Mouse (Mus musculus): Measurements from ENCODE around the gene Snn.

Snn gene

DNA sequence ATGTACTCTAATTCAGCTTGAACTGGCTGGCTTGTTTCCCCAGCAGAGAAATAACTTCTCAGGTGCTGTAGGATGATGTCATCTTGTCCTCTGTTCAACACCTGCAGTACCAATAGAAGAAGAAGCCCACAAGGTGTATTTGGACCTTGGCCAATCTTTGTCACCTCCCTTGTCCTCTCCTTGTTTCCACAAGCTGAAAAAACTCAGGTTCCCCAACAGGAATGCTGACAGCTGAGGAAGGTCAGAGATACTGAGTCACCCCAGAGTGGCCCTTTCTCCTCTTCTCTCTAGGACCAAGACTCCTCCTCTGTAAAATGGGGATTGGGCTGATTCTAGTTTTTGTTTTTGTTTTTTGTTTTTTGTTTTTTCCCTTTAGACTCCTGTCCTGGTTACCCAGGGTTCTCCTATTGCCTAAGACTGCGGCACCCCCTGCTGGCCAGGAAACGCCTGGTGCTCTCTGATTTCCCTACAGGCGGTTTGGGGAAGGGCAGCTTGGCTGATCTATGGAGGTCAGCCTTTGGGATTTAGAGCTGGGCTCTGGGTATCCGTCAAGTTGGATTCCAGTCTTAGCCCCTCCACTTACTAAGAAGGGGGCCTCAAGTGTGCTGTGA is 26.4 kb upstream of the Snn start:
- CTCF ChIA-PET, result interaction anchor here (0.5 to 4.7 kb wide), 151 partner anchors 9 to 1833 kb away, joined by 3 to 88 read pairs (median 4); partner anchors contain the start of genes Litaf (in 2 of the 4), Nubp1 (in 1 of the 4) and Zc3h7a (in 1 of the 4)
- POLR2A ChIA-PET, result interaction anchor here in 3 of 4 experiments (0.6 to 3.7 kb wide), 31 partner anchors 11 to 288 kb away, joined by 3 to 22 read pairs (median 3); partner anchors contain the start of genes Litaf (in 1 of the 3) and Snx29 (in 1 of the 3)

- POLR2A ChIA-PET, result interaction anchor here in 3 of 4 experiments (0.9 to 3.7 kb wide), 15 partner anchors 12 to 287 kb away, joined by 3 to 22 read pairs (median 5); partner anchors contain the start of gene Snx29 (in 1 of the 3)
Observed at GRCm38 (mm10) chr16:11035273-11035672, 25.5 kb upstream of the Snn start.

DNA sequence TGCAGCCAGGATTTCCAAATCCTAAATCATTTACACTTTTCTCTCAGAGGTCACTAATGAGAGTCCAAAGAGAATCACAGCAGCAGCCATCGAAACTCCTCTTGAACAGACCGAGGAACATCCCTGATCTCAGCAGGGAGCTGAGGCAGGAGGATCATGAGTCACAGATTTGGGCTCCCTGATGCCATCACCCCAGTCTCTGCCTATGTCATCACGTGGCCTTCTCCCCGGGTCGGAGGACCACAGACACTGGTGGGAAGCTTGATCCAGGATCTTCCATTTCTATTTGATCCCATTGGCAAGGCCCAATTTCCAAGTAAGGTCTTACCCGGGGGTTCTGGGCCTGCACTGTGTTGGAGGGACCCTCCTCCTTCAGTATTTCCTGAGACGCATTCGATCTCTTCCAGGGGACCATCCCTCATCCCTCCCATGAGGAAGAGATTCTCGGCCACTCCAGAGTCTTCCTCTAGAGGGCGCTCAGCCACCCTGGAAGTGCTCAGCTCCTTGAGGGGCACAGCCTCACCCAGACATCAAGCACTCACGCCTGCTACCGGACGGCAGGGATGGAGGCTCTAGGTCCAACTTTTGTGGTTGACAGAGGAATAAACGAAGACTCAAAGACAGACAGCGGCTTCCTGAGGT is 24.8 kb upstream of the Snn start:
- ChIA-PET CTCF (interaction anchor here (0.5 to 4.7 kb wide), 67 partner anchors 9 to 378 kb away, joined by 3 to 88 read pairs (median 4); partner anchors contain the start of genes Litaf (in 1 of the 4) and Zc3h7a (in 1 of the 4)), POLR2A (interaction anchor here in 3 of 4 experiments (0.7 to 3.7 kb wide), 22 partner anchors 10 to 607 kb away, joined by 3 to 22 read pairs (median 4); partner anchors contain the start of genes Litaf (in 1 of the 3), Snx29 (in 1 of the 3) and Zc3h7a (in 1 of the 3))

More at GRCm38 (mm10) chr16:11035273-11035672, 25.5 kb upstream of the Snn start:
- CTCF ChIA-PET, result interaction anchor here (0.5 to 4.7 kb wide), 59 partner anchors 8 to 379 kb away, joined by 3 to 88 read pairs (median 7); partner anchors contain the start of gene Litaf (in 2 of the 4)

GRCm38 (mm10) chr16:11040603-11041002 is 20.1 kb upstream of the Snn start:
- ChIA-PET POLR2A (interaction anchor here in 3 of 4 experiments (0.8 to 1.4 kb wide), 4 partner anchors 10 to 377 kb away, joined by 3 to 4 read pairs (median 3); no protein-coding TSS in a partner anchor), CTCF (interaction anchor here in 2 of 4 experiments (0.7 to 1.5 kb wide), 2 partner anchors 15 to 25 kb away, joined by 3 read pairs; no protein-coding TSS in a partner anchor)

DNA sequence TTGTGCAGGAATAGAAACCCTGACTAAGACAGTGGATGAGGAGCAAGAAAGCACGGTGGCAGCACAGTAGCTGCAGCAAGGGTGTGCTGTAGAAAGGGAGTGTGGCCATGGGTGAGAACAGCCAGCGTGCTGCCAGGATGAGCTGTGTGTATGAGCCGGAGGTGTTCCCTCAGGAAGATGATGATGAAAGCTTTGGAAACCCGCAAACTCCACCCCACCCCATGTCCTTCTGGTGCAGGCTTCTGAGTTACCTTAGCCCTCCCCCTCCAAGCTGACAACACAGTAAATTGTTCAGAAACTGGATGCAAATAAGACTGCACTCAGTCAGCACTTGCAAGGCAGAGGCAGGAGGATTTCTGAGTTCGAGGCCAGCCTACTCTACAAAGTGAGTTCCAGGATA is 17.5 kb upstream of the Snn start:
- ChIA-PET POLR2A (interaction anchor here in 2 of 4 experiments (0.6 to 1.1 kb wide), 3 partner anchors 22 to 50 kb away, joined by 3 read pairs; partner anchors contain the start of gene Litaf (in 1 of the 2)), CTCF (interaction anchor here in 3 of 4 experiments (0.8 to 1.9 kb wide), 3 partner anchors 8 to 15 kb away, joined by 4 to 7 read pairs (median 4); no protein-coding TSS in a partner anchor)

DNA sequence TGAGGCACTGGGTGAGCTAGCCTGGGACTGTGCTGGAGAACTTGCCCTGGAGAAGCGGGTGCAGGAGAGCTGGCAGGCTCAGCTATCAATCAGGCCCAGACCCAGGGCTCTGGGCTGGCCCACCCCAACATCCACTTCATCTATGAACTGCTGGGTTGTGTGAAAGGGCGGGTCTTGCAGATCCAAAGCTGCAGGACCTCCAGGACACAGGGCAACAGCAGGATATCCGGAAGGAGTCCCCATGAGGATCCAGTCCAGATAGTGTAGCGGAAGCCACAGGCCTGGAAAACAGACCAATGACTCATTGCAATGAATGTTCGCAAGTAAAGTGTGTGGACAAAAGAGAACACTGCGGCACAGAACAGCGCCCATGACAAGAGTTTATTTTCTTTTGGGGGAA is 14.3 kb upstream of the Snn start:
- CTCF ChIA-PET, result interaction anchor here (0.7 to 1.8 kb wide), 9 partner anchors 9 to 877 kb away, joined by 3 to 7 read pairs (median 3); partner anchors contain the start of gene Snn (in 1 of the 4)
- POLR2A ChIA-PET, result interaction anchor here (0.7 to 1.9 kb wide), 11 partner anchors 9 to 422 kb away, joined by 3 to 6 read pairs (median 4); partner anchors contain the start of gene Litaf (in 1 of the 4)

- ChIA-PET CTCF (interaction anchor here in 2 of 4 experiments (1.4 to 1.8 kb wide), 4 partner anchors 8 to 12 kb away, joined by 3 to 7 read pairs (median 4); no protein-coding TSS in a partner anchor), POLR2A (interaction anchor here (0.5 to 1.9 kb wide), 8 partner anchors 8 to 146 kb away, joined by 3 to 5 read pairs (median 3); partner anchors contain the start of gene Litaf (in 1 of the 4))
Observed at GRCm38 (mm10) chr16:11047130-11047529, 13.6 kb upstream of the Snn start.

GRCm38 (mm10) chr16:11050226-11050625 is 10.5 kb upstream of the Snn start:
- ChIA-PET CTCF (interaction anchor here in 3 of 4 experiments (0.7 to 3.0 kb wide), 6 partner anchors 14 to 175 kb away, joined by 3 to 8 read pairs (median 5); no protein-coding TSS in a partner anchor), POLR2A (interaction anchor here in 2 of 4 experiments (1.1 kb wide), 2 partner anchors 11 to 24 kb away, joined by 3 read pairs; partner anchors contain the start of gene Snn (in 1 of the 2))

- POLR2A ChIA-PET, result interaction anchor here in 3 of 4 experiments (0.8 to 3.1 kb wide), 13 partner anchors 10 to 309 kb away, joined by 3 to 12 read pairs (median 3); partner anchors contain the start of genes Snn (in 2 of the 3), Litaf (in 1 of the 3) and Snx29 (in 1 of the 3)
- CTCF ChIA-PET, result interaction anchor here in 3 of 4 experiments (1.5 to 3.0 kb wide), 4 partner anchors 15 to 17 kb away, joined by 3 to 8 read pairs (median 7); no protein-coding TSS in a partner anchor
Observed at GRCm38 (mm10) chr16:11051134-11051533, 9.6 kb upstream of the Snn start.

DNA sequence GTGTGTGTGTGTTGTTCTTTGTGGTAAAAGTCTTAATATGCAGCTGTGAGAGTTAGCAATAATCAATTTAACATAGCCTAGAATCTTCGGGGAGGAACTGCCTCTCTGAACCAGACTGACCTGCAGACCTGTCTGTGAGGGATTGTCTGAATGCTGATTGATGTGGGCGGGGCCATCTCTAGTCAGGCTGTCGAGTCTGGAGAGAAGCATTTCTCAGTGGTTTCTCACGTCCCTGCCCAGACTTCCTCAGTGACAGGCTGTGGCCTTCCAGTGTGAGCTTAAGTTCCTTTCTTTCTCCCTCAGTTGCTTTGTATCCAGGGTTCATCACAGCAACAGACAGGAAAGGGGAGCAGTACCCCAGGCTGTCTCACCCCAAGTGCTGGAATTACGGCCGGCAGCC is 6.3 kb upstream of the Snn start:
- CTCF ChIA-PET, result no interaction called here
- POLR2A ChIA-PET, result interaction anchor here in 3 of 4 experiments (0.5 to 1.2 kb wide), 4 partner anchors 10 to 188 kb away, joined by 3 to 5 read pairs (median 4); partner anchors contain the start of gene Litaf (in 1 of the 3)

- POLR2A ChIA-PET, result interaction anchor here (0.5 to 2.3 kb wide), 12 partner anchors 8 to 335 kb away, joined by 3 to 17 read pairs (median 4); partner anchors contain the start of genes Litaf (in 1 of the 4) and Zc3h7a (in 1 of the 4)
- CTCF ChIA-PET, result interaction anchor here in 2 of 4 experiments (0.5 to 1.6 kb wide), 6 partner anchors 8 to 176 kb away, joined by 3 to 5 read pairs (median 3); no protein-coding TSS in a partner anchor
Observed at GRCm38 (mm10) chr16:11054871-11055270, 5.9 kb upstream of the Snn start.

DNA sequence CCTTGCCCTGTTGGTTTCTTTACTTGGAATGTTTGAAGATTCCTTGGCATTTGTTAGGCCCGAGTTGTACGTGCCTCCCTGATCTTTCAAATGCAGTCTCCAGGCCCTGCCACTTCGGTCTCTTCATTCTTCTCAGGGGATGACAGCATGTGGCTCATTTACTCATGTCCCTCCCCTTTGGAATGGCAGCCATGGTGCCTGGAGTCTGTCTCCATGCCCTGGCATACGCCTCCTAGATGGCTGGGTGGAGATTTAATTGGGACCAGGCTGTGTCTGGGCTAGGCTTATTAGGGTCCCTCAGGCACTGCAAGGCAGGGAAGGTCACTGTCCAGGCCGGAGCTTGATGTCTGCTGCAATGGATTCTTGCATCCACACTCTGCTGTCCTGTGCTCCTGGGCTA is 4.8 kb upstream of the Snn start:
- ChIA-PET POLR2A (interaction anchor here in 3 of 4 experiments (1.2 to 2.3 kb wide), 5 partner anchors 9 to 15 kb away, joined by 3 to 17 read pairs (median 5); partner anchors contain the start of gene Litaf (in 1 of the 3)), CTCF (interaction anchor here in 2 of 4 experiments (1.0 to 1.6 kb wide), 5 partner anchors 9 to 177 kb away, joined by 3 to 5 read pairs (median 4); no protein-coding TSS in a partner anchor)

- POLR2A ChIA-PET, result interaction anchor here in 2 of 4 experiments (1.2 to 3.7 kb wide), 3 partner anchors 9 to 140 kb away, joined by 3 to 24 read pairs (median 5); partner anchors contain the start of gene Rsl1d1 (in 1 of the 2)
- CTCF ChIA-PET, result interaction anchor here in 3 of 4 experiments (0.6 to 1.0 kb wide), 3 partner anchors 29 to 173 kb away, joined by 3 to 10 read pairs (median 5); no protein-coding TSS in a partner anchor
Observed at GRCm38 (mm10) chr16:11062794-11063721, 2.3 kb downstream of the Snn start.

GRCm38 (mm10) chr16:11064341-11064740 is 3.6 kb downstream of the Snn start:
- CTCF ChIA-PET, result interaction anchor here in 1 of 4 experiments (1.5 kb wide), 1 partner anchor 111 kb away, joined by 6 read pairs; the partner anchor contains the start of gene Zc3h7a
- POLR2A ChIA-PET, result interaction anchor here in 2 of 4 experiments (0.7 to 2.6 kb wide), 12 partner anchors 8 to 106 kb away, joined by 3 to 17 read pairs (median 6); no protein-coding TSS in a partner anchor

GRCm38 (mm10) chr16:11064742-11065141 is 4.0 kb downstream of the Snn start:
- ChIA-PET POLR2A (interaction anchor here in 3 of 4 experiments (0.7 to 2.7 kb wide), 20 partner anchors 8 to 258 kb away, joined by 3 to 17 read pairs (median 4); partner anchors contain the start of gene Snx29 (in 1 of the 3)), CTCF (interaction anchor here in 3 of 4 experiments (0.6 to 3.4 kb wide), 5 partner anchors 24 to 233 kb away, joined by 3 to 23 read pairs (median 3); partner anchors contain the start of gene Zc3h7a (in 1 of the 3))

GRCm38 (mm10) chr16:11065431-11065830 is 4.7 kb downstream of the Snn start:
- CTCF ChIA-PET, result interaction anchor here (0.6 to 3.4 kb wide), 7 partner anchors 24 to 240 kb away, joined by 3 to 23 read pairs (median 3); partner anchors contain the start of gene Zc3h7a (in 1 of the 4)
- POLR2A ChIA-PET, result interaction anchor here in 3 of 4 experiments (0.6 to 2.7 kb wide), 28 partner anchors 9 to 294 kb away, joined by 3 to 17 read pairs (median 4); partner anchors contain the start of genes Gspt1 (in 1 of the 3), Snx29 (in 1 of the 3) and Zc3h7a (in 1 of the 3)

Data from embryonic stem cell, embryonic (primary cell).